Mouse (Mus musculus) layer of hippocampus, postnatal 36 days (tissue): Measurements from ENCODE around the gene Alk. TPM values are rescaled to one million over a fixed set of nuclear protein-coding genes. Genes with fewer than 3 reads are reported as not detected.

Source experiments
- DNase-seq, 2 experiments: peaks; one replicate each; pipeline ENCODE4 v3.0.0; 2022
- total RNA-seq, 2 experiments: library from RNA; stranded (reverse); gene quantifications; 2 replicates each; pipeline ENCODE4 v1.2.3; 2021

Alk gene
- total RNA-seq, 2 experiments from 2014 or later = 6.8 to 7.1 TPM

DNA sequence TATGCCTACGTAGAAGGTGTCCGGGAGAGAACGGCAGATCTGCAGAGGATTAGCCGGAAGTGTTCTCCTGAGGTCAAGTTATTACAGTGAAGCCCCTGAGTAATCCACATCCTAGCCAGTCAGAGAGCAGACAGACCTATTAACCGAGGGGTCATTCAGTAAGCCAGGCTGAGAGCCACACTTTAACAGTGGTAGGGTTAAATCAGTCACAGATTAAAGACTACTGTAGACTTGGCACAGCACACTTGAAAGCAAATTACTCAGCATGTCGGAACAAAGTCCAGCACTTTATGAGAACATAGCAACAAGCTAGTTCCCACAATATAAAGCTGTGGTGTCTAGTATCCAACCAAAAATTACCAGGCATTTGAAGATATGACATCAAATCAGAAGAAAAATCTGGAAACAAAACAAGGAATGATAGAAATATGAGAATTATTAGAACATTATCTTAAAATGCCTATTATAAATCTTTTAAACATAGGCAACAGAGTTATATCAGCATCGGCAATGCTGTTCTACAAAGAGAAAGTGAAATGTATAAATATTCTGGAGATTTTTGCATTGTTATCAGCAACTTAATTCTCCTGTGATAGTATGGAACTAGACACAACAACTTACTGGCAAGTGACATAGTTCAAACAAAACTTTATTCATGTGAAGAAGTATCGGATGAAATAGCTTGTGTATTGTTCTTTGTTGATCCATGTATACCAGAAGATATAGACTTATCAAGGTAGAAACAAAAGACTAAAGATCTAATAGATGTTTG lies 472.1 kb downstream of the Alk start:
- DNase-seq = no peak

DNA sequence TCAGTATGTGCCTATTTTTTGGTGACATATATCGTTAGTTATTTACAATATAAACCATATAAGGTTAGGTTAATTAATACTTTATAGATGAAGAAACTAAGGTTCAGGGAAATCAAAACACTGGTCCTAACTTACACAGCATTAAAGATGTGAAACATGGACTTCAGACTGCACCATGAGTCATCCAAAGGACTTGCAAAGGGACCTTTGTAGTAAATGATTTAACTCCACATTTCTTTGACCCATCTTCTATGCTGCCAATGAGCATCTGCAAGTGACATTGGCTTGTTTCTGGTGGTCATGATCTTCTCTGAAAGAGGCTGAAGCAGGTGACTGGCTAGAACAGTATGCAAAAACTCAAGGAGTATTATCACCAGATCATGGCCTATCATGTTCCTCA lies 482.8 kb downstream of the Alk start:
- DNase-seq = no peak

DNA sequence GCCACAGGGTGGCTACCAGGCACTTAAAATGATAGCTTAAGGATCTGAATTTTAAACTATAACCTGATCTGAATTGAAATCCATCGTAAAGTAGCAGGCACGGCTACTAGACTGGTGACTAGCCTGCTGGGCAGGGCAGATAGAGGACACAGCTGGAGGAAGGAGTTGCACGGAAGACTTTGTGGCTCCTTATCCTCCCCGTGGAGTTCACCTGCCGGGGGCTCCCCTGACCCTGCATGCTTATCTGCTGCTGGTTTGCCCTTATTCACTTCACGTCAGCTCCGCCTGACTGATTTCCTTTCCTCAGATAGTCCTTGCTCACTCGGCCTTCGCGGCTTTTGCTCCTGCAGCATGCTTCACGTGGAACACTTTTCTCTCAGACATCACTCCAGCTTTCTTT lies 484.1 kb downstream of the Alk start:
- no peak for DNase-seq

DNA sequence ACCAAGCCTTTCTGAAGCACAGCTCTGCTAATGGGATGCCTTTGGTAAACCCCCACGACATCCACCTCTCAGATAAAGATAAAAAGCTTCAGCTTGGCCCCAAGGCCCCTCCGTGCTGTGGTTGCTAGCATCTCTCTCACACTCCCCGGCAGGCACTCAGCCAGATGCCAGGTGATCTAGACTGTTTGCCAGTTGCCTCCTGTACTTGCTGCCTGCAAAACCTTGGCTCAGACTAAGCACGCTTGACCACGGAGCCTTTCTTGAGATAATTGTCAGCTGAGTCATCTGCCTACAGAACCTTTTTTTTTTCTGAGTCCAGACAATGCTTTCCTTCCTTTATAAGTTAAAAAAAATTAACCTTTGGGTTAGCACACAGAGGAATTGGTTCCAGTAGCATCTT lies 486.1 kb downstream of the Alk start:
- DNase-seq = no peak

DNA sequence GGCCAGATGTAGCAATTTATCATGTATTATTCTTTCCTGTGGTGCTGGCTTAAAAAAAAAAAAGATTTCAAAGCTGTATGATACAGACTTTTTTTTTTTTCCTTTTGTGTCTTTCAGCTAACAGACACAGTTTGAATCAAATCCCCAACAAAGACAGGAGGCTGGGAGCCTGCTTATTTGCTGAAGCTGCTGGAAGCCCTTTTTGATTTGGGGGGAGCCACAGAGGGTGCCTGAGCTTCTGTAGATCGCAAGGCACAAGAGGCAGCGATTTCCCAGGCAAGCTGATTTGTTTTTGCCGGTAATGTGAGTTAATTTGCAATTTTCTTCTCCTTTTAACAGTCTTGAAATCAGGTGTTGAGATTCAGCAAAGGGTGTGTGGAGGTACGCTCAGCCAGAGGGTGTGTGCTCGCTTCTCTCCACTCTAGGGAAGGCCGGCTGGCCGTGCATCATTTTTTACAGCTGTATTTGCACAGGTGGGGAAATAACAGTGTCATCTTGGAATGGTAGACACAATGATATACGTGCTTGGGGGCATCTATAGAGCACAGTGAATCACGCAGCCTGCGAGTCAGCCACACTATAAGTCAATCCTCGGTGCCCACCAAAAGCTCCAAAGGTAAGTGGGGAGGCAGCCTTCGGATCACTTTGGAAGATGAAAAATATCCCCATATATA lies 489.0 kb downstream of the Alk start:
- DNase-seq = no peak

DNA sequence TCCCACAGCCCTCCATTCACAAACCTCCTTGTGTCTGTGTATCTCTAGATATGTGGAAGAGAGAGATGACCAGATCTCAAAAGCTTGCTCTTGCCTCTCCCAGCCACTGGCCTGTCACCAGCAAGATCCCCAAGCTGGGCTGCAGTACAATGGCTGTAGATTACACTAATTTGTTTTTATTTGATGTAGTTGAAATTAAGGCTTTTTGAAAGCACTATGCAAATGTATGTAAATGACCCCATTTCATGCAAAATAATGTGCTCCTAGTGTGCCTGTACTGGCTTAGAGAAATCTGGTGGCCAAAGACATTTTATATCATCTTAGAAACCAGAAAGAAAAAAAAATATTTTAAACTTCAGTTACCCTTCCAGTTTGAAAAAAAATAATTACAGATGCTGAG lies 492.4 kb downstream of the Alk start:
- DNase-seq = no peak

DNA sequence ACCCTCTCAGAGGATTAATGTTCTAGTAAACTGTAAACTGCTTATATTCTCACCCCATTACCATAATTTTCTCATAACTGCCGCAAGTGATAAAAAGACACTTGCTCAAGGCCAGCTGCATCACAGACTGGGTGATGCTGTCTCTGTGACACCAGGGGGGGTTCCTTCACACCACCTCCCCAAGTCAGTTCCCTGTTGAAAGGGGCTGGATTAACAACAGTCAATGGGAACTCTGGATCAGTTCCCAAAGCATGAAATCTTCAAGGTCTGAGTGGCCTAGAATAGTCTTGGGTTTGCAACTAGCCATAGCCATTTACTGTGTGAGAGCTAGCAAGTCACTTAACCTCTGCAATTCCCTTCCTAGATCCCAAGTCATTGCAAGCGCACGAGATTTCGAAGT lies 492.9 kb downstream of the Alk start:
- no peak for DNase-seq

DNA sequence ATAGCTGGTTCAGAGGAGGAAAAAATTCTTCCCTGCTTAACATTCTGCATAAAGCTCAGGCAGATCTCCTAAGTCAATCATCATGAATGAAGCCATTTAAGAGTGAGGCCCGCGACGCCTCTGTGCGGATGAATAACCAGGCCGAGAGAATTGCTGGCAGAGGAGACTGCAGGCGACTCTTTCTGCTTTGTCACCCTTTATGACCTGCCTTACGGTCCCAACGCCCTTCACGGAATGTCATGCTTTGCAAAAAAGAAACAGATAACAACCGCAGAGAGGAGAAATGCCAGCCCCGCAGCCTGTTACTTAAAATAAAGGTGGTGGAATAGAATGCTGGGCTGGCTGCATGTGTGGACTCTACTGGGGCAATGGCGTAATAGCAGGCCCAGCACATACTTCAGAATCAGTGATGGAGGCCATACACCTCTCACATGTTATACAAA lies 517.1 kb downstream of the Alk start:
- no peak for DNase-seq

DNA sequence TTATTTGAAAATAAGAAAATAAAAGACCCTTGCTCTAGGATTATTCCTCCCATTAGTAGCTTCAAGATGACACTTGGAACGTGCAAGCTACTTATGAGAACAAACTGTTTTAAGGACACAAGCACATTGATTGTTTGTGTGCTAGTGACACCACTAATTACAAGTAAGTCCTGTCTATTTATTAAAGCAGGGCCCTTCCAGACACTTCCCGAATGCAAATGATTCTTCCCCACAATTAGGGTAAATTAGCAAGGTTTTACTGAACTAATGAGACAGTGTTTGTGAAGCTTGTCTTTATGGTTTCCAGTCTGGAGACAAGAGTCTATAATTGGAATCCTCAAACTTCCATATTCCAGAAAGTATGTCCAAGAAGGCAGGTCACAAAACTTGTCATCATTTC lies 523.0 kb downstream of the Alk start:
- no peak for DNase-seq

DNA sequence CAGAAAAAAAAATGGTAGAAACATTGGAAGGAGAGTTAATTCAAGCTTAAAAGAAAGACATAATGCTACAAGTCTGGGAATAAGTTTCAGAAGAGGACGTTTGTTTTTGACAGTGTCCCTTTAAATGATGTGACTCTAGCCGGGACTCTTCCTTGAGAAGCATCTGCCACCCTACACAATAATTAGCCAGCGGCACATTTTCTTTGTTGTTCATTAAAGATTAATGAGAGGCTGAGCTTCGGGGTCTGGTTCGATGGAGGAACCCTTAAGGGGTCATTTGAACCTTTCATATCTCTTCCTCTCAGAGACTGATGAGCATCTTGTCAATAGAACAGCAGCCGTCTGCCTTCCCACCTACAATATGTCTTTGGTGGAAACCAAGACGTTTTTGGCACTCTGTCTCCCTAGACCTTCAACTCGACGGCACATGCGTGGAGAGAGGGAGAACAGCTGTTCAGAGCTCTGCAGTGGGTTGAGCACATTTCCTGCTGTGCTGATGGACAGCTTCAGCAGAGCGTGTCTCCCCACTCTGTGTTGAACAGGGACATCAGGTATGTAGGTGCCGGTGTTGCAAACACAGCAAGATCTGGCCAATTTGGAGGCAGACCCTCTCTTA lies 528.0 kb downstream of the Alk start:
- DNase-seq = peak; percentile 37 to 45

DNA sequence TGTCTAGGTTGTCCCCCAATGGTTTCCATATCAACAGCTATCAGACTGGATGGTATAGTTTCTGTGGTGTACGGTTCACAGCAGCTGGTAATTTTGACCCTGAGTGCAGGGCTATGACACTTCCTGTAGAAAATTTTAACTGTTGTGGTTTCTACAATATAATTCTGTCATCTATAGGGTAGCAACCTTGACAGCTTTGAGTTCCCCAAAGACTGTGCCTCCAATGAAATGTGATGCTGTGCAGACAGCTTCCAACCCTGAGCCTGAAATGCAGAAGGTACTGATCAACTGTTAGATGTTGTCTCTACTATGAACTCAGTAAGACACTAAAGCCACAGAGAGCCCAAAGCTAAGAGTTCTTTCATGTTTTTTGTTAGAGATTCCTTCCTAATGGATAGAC lies 532.6 kb downstream of the Alk start:
- DNase-seq = no peak

DNA sequence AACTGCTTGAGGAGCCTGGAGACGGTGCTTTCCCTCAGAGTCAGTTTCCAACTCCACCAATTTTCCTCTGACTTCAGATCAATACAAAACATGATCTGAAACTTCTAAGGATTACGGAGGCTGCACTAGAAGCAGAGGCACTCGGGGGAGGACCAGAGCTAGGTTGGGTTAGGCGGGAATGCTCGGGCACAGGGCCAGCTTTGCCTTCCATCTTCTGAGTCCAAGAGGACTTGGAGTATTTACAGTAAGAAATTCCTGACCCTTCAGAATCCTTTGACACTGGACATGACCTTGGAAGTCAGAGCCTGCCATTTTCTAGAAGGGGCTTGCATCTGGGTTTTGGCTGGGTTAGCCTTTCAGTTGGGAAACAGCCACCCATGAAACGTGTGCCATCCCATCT lies 536.3 kb downstream of the Alk start:
- DNase-seq = no peak

DNA sequence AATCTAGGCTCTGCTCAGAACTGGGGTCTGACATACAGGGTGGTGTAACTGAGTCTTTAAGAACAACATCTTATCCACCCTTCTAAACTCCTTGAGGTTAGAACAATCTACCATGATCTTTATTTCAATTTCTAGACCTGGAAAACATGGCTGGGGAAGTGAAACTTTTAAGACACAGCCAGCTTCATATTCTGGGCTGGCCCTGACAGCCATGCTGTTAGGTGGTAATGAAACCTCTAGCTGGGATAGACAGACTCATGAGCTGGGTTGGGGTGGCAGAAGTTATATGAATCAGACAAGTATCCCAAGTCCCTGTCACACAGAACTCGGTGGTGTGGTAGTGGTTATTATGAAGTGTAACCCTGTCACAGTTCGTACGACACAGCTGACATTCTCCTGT lies 541.4 kb downstream of the Alk start:
- no peak for DNase-seq

DNA sequence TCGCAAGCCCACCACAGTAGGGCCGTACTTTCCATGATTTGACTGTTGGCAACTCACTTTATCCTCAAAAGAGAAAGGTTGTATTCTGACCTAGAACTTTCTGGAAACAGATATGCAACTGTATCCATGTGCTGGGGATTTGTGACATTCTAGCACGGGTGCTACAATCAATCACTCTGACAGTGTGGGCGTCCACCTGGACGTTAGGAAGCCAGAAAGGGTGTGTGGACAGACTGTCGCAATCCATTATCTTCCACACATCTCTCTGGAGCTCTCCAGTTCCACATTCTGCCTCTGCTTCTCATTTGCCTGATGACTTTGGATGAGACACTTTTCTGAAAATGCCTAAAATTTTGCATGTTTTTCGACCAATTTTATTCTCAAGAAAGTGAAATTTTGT lies 545.1 kb downstream of the Alk start:
- DNase-seq = no peak

DNA sequence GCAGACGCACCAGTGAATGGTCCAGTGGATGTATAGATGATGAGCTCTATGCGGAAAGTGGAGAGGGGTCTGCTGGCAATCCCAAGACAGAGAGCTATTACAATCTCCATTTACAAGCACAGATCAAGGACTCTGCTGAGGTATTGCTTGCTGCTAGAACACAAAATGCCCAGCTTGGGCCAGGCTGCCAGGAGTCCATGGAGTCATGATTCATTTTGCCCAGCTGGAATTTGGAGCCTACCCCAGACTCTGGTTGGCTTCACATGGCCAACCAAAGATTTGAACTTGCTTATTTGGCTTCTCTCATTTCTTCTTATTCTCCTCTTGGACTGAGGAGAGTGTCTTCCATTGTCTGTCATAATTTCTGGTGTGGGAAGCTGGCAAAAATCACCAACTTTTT lies 558.8 kb downstream of the Alk start:
- no peak for DNase-seq

DNA sequence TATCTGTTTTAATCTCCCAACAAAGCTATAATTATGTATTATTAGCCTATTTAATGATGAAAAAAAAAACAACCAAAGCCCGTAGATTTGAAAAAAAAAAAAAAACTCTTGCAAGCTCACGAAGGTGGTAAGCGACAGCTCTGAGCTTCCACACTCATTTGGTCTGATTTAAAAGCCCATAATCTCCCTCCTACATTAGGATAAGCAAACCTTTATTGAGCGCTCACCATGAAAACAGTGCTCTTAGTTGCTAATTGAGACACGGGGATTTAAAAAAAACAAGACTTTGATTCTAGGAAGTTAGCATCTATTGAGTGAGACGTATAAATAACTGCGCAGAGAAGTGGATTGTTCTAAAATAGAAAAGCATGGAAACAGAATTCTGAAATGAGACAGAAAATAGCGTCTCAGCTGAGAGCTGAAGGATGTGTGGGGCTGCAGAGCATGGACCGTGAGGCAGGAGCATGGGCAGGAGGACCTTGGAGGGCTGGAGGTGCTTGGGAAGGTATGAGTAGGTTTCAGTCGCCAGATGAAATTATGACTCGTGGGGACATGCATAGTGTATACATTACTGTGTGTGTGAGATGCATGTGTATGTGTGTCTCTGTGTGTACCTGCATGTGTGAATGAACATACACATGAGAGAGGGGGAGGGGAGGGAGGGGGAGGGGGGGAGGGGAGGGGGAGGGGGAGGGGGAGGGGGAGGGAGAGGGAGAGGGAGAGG lies 560.6 kb downstream of the Alk start:
- no peak for DNase-seq

DNA sequence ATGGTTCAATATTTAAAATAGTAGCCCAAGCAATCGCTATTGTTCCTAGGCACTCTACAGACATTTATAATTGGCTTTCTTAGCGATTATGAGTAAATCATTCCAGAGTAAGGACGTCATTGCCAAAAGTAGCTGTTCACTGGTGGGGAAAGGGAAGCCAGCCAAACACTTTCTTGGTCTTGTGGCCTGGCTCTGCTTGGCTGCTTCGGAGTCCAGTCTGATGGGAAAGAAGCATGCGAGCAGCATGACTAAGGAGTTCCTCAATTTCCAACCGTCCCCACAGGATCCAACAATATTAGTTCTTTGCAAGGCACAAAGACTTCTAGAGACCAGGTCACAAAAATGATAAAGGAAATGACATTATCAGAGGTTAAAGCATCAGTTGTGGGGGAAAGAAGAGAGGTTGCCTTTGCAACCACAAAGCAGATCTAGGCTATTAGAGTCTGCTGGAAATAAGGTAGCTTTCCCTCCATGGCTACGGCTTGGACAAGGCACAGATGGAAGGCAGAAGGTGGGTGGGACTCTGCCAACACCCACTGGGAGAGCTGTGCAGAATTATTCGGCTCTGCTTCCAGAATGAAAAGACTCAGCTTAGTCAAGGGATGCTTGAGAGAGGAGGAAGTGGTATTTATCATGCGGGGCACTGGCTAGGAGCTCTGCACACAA lies 561.3 kb downstream of the Alk start:
- DNase-seq = peak; percentile 77 to 78

DNA sequence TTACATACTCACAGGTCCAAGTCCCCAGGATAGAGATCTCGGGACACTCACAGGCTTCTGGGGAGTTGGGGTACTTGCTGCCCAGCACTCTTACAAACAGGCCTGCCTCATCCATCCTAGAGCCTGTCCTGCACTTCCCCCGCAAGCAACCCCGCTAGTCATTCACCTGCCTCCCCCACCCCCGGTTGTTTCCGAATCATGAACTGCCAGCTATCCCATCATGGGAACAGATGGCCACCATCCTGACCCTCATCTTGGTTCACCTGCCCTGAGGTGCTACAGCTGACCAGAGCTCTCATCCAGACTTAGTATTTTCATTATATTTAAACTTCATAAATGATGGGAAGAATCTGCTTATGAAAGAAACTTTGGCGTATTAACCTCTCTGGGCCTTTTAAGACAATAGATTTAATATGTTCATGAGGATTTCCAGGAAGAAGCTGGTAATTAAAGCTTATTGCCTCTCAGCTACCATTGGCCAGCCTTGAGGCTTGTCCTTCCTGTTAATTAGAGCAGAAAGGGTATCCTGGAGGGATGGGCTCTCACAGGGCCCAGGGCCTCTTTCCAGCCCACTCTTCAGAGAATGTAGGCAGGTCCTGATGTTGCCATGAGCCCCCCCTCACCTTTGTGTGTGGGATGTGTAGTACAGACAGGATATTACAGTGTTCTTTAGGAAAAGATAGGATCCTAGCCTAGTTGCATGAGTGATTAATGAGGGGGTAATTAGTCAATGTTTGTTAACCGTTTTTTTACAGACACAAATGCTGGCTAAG lies 565.1 kb downstream of the Alk start:
- no peak for DNase-seq

DNA sequence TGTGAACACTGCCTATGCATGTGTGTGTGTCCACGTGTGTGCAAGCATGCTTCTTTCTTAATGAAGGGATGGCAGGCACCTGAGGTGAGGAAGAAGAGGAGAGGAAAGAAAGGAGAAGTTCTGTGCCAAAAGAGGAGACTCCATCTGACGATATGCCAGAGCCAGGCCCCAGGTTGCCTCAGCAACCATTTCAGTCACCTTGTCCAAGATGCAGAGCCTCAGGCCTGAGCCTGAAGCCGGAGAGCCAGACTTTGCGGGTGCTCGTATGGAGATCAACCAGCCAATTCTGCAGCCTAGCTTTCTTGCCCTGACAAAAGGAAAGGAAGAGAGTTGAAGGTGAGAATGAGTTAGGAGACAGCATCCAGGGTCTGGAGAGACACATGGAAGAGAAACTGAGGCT lies 566.1 kb downstream of the Alk start:
- DNase-seq = no peak

DNA sequence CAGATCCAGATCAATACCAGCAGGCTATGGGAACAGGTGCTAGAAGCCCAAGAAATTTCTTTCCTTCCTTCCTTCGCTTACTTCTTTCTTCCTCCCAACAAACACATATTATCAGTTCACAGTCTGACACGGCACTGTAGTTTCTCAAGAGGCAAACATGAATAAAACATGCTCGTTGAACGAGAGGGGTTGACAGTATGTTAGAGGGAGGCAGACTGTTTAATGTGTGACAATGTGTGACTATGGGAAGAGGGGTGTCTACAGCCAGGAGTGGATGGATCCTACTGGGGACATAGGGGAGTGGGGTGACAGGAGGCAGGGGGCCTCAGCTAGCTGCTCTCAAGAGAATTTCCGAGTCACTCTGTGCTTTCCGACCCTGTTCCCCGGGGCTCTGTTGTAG lies 573.8 kb downstream of the Alk start:
- no peak for DNase-seq

DNA sequence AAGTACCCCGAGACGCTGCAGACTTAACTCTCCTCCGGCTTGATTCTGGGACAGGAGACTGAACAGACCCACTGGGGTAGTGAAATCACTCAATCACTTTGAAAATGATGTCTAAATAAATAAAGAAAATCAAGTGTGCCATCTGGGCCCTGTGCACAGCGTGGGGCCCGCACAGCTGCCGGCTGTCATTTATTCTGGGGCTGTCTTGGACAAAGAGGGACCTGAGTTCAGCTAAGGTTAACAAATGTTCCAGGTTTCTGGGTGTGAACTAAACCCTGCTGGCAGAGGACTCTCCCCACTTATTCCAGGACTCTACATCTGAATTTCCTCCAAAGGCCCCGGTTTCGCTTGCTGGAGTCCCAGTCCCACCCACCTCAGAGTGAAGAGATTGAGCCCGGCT lies 581.1 kb downstream of the Alk start:
- DNase-seq = no peak
